Mouse (Mus musculus) lung, postnatal 0 days (tissue): Measurements from ENCODE around the gene Cgn.
"Not testable (repeated sequence)": the region's sequence is repeated elsewhere in the genome, so short reads cannot be mapped to it uniquely, and the experiment has no call there.

ENCODE experiments used
- CTCF ChIP-seq: IDR thresholded peaks from 2 replicates; pipeline ENCODE4 v1.5.1; 2016; ENCODE audit warnings: antibody characterized with exemption, mild to moderate bottlenecking
- EP300 ChIP-seq: IDR thresholded peaks from 2 replicates; pipeline ENCODE4 v1.6.1; 2016; ENCODE audit warnings: antibody characterized with exemption, mild to moderate bottlenecking, control low read depth

- TF ChIP-seq EP300, CTCF: not testable (repeated sequence)
Observed at GRCm38 (mm10) chr3:94757251-94758055, 28.8 kb downstream of the Cgn start.
